Mouse (Mus musculus) cerebellum, adult 2 months (tissue): Measurements from ENCODE around the gene Erf.

Source experiments
- CTCF ChIP-seq: fragments of 200-500 bp; IDR thresholded peaks from 2 replicates; pipeline ENCODE4 v1.5.1; 2011; ENCODE audit warnings: low read depth, mild to moderate bottlenecking, control low read depth, low read length, moderate library complexity, borderline replicate concordance; ENCODE audit not compliant: insufficient read depth
- POLR2A ChIP-seq: fragments of 200-500 bp; IDR thresholded peaks from 2 replicates; pipeline ENCODE4 v1.6.1; 2011; ENCODE audit warnings: low read length, control low read depth, borderline replicate concordance; ENCODE audit not compliant: insufficient read depth

DNA sequence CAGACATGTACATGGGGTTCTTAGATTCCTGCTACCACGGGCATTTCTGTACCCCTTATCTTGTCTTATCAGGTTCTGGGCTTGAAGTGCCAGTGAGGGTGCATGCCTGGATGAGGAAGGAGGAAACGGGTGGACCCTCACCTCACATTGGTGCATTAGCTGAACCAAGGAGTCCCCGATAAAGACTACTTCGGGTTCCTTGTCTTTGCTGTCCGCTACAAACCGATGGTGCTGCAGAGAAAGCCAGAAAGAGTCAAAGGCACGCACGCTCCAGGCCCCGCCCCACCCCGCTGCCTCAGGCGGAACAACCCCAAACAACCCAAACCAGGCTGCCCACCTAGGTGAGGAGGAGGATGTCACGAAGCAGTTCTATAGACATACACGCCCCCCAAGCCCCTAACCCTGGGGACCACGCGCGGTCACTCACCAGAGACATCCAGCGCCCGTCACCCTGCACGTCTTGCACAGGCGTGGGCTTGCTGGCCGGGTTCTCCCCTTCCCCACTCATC lies 46.4 kb upstream of the Erf start:
- TF ChIP-seq CTCF: no peak
- no peak; the same call in 1 of the 2 replicates for TF ChIP-seq POLR2A
